Mouse (Mus musculus) limb, embryonic 10.5 days (tissue): ENCODE data around the gene Tmpo. TPM values are rescaled to one million over a fixed set of nuclear protein-coding genes. Genes with fewer than 3 reads are reported as not detected.

Experiments
- DNase-seq: peaks from one replicate; pipeline ENCODE4 v3.0.0-alpha.2; 2017; ENCODE audit warnings: low spot score
- H3K27ac ChIP-seq: fragments of 300-500 bp; sonication (generic); 2 replicates; pipeline ENCODE4 v1.5.1; 2016; ENCODE audit warnings: mild to moderate bottlenecking
- H3K27me3 ChIP-seq: fragments of 300-500 bp; sonication (generic); 2 replicates; pipeline ENCODE4 v1.6.1; 2016; ENCODE audit warnings: low read depth, mild to moderate bottlenecking; ENCODE audit not compliant: poor library complexity, severe bottlenecking
- H3K36me3 ChIP-seq: fragments of 300-500 bp; sonication (generic); 2 replicates; pipeline ENCODE4 v1.6.1; 2016; ENCODE audit warnings: mild to moderate bottlenecking, moderate library complexity
- H3K4me1 ChIP-seq: fragments of 300-500 bp; sonication (generic); 2 replicates; pipeline ENCODE4 v1.6.1; 2016
- H3K4me3 ChIP-seq: fragments of 300-500 bp; sonication (generic); 2 replicates; pipeline ENCODE4 v1.5.1; 2016; ENCODE audit warnings: mild to moderate bottlenecking, moderate library complexity
- H3K9me3 ChIP-seq: fragments of 300-500 bp; sonication (generic); replicated peaks from 2 replicates; pipeline ENCODE4 v1.6.1; 2016; ENCODE audit warnings: mild to moderate bottlenecking
- WGBS: fragments of 180-500 bp; shearing (Covaris S2); methylation state at CpG from one replicate; pipeline ENCODE4 v1.1.7; 2016; 5-methylcytosine and 5-hydroxymethylcytosine counted together
- polyA plus RNA-seq: library from polyadenylated mRNA; unstranded; fragments of >200 nt; fragmentation: Nextera tagmentation; extraction: Ambion mirVana; gene quantifications from 2 replicates; pipeline ENCODE4 v1.2.1, GENCODE M21; 2016

Tmpo gene
- polyA plus RNA-seq, 1 experiment from 2014 or later, result 300 TPM

DNA sequence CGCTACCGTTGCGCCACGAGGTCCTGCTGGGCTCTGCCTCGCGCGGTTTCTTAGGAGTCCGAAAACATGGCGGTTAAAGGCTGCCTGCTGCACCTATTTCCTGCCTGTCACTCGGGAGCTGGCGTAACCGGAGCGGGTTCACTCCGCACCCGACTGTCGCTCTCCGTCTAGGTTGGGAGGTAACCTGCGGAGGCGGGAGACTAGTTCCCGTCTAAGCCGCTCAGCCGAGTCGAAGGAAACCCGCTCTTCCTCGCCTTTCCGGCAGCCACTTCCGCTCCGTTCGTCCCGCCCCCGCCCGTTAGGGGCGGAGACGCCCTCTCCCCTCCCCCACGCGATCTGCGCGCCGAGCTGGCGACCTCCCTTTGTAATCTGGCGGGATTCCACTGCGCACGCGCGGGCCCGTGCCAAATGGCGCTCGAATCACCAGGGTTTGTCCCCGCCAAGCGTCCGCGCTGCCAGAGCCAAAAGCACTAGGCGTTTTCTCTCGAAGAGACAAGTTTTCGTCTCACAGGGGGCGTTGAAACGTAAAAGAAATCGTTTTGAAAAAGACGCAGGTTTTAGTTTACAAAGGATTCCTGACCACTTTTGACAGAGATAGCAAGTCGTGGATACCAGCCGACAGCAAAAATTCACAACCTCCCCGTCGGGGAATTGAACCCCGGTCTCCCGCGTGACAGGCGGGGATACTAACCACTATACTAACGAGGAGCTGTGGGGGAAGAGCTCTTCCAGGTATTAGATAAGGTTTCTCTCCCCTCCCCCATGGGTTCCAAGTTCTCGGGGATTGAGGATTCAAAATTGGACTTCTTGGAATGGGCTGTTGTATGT is 560 bp upstream of the Tmpo start:
- Histone ChIP-seq H3K9me3 (no peaks in the 10 kb centered on the region), H3K27me3 (no peaks in the 10 kb centered on the region), H3K36me3 (no peaks in the 10 kb centered on the region), H3K4me1 (peaks cover 29% of the 10 kb centered on the region), H3K4me3 (peak overlapping the region; percentile 55), H3K27ac (peak overlapping the region; percentile 95)
- under 1% methylated on average over 69 of the region's 69 CpGs for WGBS
- DNase-seq, result peak; percentile 100

DNA sequence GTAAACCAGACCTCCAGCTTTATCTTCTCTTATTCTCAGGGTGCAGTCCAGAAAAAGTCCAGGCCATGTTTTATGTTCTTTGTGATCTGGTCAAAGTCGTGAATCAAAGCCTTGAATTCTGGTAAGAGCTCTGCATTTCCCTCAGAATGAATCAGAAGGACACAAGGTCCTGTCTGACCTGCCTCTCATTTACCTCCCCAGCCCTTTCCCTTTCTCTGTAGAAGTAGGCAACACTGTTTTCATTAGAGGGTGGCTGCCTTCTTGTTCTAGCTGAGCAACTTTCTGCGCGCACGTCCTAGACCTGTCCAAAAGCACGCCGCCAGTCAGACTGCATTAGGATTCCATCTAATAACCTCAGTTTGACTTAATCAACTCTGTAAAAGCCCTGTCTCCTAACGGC is 814 bp downstream of the Tmpo start:
- Histone ChIP-seq H3K4me3 (peak overlapping the region; percentile 55), H3K36me3 (no peaks in the 10 kb centered on the region), H3K4me1 (peaks cover 29% of the 10 kb centered on the region), H3K27me3 (no peaks in the 10 kb centered on the region), H3K27ac (peak overlapping the region; percentile 95), H3K9me3 (no peaks in the 10 kb centered on the region)
- DNase-seq, result peak; percentile 59
- 50% methylated on average over 7 of the region's 7 CpGs for WGBS

DNA sequence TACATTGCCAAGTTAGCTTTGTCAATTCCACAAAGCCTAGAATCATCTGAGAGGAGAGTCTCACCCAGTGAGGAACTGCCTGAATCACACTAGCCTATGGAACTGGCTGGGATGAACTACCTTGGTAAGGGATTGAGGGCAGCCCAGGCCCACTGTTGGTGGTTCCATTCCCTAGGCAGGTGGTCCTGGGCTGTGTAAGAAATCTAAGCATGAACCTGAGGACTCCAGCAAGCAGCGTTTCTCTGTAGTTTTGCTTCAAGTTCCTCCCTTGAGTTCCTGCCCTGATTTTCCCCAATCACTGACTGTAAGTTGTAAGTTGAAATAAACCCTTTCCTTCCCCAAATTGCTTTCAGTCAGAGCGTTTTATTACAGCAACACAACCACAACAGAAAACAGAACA is 1.3 kb downstream of the Tmpo start:
- 86% methylated on average over 2 of the region's 2 CpGs for WGBS
- Histone ChIP-seq H3K27me3 (no peaks in the 10 kb centered on the region), H3K4me1 (peaks cover 29% of the 10 kb centered on the region), H3K36me3 (no peaks in the 10 kb centered on the region), H3K4me3 (peak overlapping the region; percentile 55), H3K27ac (peak overlapping the region; percentile 95), H3K9me3 (no peaks in the 10 kb centered on the region)
- DNase-seq, result no peak

DNA sequence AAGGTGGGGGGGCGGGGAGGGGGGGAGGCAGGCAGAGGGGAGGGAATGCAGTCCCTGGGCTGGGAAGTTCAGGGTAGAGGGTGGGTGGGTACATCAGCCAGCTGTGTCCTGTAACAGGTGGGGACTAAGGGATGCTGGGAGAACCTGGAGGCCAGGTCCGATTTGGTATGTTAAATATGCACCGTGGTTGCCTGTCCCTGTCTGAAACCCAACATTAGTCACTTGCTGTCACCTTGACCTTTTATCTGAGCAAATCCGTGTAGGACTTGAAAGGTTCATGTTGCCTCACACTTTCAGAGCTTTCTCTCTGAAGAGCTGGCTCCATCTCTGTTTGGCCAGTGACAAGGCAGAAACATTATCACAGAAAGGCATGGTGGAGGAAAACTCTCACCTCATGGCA is 3.9 kb downstream of the Tmpo start:
- Histone ChIP-seq H3K27ac (no peak overlapping the region), H3K4me1 (peaks cover 16% of the 10 kb centered on the region), H3K27me3 (no peaks in the 10 kb centered on the region), H3K4me3 (no peak overlapping the region), H3K36me3 (no peaks in the 10 kb centered on the region), H3K9me3 (no peaks in the 10 kb centered on the region)
- 55% methylated on average over 3 of the region's 4 CpGs for WGBS
- no peak for DNase-seq

DNA sequence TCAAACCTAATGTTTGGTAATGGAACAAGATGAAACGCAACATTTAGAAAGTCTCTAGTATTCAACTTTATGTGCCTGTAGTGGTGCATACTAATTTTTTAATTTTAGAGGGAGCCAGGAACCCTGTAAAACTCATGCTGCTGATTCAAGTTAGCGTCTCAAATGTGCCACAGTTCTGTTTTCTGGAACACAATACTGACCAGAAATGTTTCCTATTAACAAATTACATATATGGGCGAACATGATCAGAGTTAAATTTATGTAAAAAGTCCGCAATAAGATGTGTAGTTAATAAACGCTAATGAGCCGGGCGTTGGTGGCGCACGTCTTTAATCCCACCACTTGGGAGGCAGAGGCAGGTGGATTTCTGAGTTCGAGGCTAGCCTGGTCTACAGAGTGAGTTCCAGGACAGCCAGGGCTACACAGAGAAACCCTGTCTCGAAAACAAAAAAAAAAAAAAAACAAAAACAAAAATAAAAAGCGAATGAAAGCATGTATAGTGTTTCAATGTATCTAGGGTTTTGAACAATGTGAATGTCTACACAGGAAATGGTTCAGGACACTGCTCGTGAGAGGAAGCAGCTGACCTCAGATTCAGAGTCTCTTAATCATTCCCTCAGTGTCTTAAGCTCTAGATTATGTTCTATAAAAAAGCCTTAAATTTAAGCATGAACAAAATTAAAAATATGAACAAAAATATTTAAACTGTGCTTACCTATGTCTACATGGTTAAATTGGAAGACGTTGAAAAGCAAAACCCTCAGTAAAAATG is 8.6 kb downstream of the Tmpo start:
- Histone ChIP-seq H3K36me3 (peaks cover 17% of the 10 kb centered on the region), H3K4me1 (peaks cover 27% of the 10 kb centered on the region), H3K27ac (peak overlapping the region; percentile 100), H3K27me3 (no peaks in the 10 kb centered on the region), H3K9me3 (no peaks in the 10 kb centered on the region), H3K4me3 (peak overlapping the region; percentile 98)
- DNase-seq, result no peak
- 91% methylated on average over 14 of the region's 14 CpGs for WGBS

DNA sequence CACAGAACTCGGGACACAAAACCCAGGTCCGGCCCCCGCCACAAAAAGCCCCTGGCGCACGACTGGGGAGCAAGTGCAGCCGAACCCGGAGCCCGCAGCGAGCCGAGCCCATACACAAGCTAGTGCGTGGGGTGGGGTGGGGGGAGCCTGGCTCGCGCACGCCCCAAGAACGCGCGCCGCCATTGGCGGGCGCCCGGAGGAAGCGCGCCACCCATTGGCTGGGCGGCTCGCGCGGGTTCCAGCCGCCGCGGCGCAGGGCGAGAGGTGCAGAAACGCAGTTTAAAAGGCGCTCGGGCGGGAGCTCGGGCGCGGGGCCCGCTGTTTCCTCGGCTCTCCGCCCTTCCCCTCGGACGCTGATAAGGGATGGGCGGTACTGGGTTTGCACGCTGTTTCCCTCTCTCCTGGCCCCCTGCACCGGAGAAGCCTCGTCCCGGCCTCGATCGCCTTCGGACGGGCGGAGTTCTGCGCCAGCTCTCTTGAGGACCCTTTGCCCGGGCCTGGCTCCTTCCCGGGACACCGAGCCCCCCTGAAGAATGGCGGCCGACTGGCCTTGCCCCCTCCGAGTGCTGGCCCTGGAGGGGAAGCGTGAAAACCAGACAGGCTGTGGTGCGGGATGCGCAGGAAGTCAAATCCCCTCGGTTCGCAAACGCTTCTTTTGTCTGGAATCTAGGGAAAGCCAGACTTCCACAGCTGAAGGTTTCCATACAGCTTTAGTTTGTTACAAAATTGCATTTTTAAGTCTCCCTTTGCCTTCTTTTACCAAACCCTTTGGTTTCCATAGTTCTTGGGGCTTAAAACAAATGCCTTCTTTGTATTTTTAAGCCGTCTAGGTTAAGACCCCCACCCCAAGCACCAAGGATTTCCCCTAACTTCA is 9.4 kb downstream of the Tmpo start:
- under 1% methylated on average over 68 of the region's 68 CpGs for WGBS

DNA sequence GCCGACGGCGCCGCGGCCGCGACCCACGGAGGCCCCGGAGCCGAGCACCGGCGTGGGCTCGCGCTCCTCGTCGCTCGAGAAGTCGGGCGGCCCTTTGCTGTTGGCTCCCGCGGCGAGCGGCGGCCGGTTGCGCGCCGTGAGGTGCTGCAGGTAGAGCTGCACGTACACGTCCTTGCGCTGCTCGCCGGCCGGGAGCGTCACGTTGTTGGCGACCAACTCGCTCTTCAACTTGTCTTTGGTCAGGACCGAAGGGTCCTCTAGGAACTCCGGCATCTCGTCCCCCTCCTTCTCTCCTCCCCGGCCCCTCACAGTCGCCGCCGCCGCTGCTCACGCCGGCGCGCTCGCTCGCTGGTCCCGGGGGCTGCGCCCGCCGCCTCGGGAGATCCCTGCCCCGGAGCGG is 10.1 kb downstream of the Tmpo start:
- WGBS, result under 1% methylated on average over 59 of the region's 59 CpGs

More for the DNA sequence above, 9.4 kb downstream of the Tmpo start:
- peak; percentile 96 for DNase-seq
- H3K27ac ChIP-seq, result peak overlapping the region; percentile 100
- no peaks in the 10 kb centered on the region for H3K9me3 ChIP-seq
- peaks cover 22% of the 10 kb centered on the region for H3K36me3 ChIP-seq
- peak overlapping the region; percentile 98 for H3K4me3 ChIP-seq
- H3K27me3 ChIP-seq, result no peaks in the 10 kb centered on the region
- peaks cover 28% of the 10 kb centered on the region for H3K4me1 ChIP-seq

DNA sequence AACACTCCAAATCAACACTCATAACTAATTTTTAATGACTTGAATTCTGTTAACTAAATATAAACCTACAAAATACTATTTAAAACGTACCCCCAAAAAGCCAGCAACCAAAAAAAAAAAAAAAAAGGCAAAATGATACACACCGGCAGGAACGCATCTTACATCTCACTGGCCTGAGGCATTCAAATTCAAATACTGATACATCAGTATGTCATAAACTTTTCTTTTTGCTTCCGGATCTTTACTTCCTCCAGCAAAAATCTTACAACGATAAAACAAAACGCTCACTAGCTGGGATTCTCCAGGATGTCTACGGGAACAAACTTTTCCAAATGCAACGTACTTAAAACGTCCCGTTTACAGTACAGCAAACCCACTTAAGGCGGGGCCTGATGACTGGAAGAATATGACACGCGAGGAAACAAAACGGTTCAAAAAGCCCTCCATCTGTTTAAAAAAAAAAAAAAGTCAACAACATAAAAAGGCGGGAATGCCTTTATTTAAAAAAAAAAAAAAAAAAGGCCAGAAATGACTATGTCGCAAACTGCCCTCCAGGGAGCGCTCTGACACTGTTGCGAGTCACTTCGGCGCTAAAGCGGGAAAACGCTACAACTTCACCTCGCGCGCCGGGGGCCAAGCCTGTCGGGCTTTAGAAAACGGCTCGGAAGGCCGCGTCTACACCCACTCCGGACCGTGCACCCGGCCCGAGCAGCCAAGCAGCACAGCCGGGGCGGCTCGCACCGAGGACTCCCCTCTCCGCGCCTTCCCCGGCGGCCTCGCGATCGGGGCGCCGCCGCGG is 10.8 kb downstream of the Tmpo start:
- DNase-seq, result peak; percentile 90
- peak overlapping the region; percentile 100 for H3K27ac ChIP-seq
- under 1% methylated on average over 50 of the region's 50 CpGs for WGBS
- H3K4me1 ChIP-seq, result peaks cover 28% of the 10 kb centered on the region
- H3K36me3 ChIP-seq, result peaks cover 33% of the 10 kb centered on the region
- no peaks in the 10 kb centered on the region for H3K27me3 ChIP-seq
- H3K4me3 ChIP-seq, result peak overlapping the region; percentile 98
- no peaks in the 10 kb centered on the region for H3K9me3 ChIP-seq

More for the DNA sequence above, 10.1 kb downstream of the Tmpo start:
- Histone ChIP-seq H3K27me3 (no peaks in the 10 kb centered on the region), H3K9me3 (no peaks in the 10 kb centered on the region), H3K27ac (peak overlapping the region; percentile 100), H3K36me3 (peaks cover 26% of the 10 kb centered on the region), H3K4me3 (peak overlapping the region; percentile 98), H3K4me1 (peaks cover 28% of the 10 kb centered on the region)
- DNase-seq, result no peak

DNA sequence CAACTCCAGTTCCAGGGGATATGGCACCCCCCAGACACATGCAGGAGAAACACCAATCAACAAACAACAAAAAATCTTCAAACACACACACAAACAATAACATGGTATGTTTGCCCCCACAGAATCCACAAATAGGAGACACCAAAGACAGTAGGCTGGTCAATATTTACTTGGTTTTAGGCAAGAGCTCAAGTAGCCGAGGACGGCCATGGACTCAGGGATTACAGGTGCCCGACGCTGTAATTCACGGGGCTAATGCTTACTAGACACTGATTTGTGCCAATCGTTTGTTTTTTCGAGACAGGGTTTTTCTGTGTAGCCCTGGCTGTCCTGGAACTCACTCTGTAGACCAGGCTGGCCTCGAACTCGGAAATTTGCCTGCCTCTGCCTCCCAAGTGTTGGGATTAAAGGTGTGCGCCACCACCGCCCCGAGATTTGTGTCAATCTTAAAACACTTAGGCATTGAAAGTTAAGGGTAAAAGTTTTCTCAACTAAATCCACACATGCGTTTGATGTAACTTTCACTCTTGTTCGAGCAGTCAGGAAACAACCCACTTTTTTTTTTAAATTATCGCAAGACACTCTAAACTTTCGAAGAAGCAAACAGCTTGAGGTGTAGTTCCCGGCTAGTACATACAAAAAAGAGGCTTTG is 11.6 kb downstream of the Tmpo start:
- Histone ChIP-seq H3K27me3 (no peaks in the 10 kb centered on the region), H3K4me3 (peak overlapping the region; percentile 98), H3K36me3 (peaks cover 42% of the 10 kb centered on the region), H3K9me3 (no peaks in the 10 kb centered on the region), H3K27ac (peak overlapping the region; percentile 100), H3K4me1 (peaks cover 28% of the 10 kb centered on the region)
- DNase-seq, result no peak
- WGBS, result 52% methylated on average over 17 of the region's 17 CpGs

DNA sequence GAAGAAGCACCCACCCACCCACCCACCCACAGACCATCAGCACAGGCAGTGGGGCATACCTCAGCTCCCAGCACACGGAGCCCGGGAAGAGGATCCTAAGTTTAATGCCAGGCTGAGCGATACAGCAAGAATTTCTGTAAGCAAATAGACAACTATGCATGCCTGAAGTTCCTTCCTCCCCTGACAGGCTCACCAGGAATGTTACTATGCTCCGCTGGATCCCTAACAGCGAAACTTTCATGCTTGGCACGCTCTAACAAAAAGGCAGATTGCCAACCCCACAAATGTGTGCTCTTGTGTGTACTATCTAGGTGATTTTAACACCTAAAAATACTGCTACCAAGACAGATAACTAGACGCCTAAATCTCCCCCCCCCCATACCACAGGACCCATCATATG is 13.8 kb downstream of the Tmpo start:
- WGBS, result 87% methylated on average over 7 of the region's 7 CpGs
- Histone ChIP-seq H3K4me1 (peaks cover 28% of the 10 kb centered on the region), H3K27me3 (no peaks in the 10 kb centered on the region), H3K27ac (no peak overlapping the region), H3K9me3 (no peaks in the 10 kb centered on the region), H3K4me3 (peak overlapping the region; percentile 21; the same call in 1 of the 2 replicates), H3K36me3 (peaks cover 63% of the 10 kb centered on the region)
- no peak for DNase-seq

DNA sequence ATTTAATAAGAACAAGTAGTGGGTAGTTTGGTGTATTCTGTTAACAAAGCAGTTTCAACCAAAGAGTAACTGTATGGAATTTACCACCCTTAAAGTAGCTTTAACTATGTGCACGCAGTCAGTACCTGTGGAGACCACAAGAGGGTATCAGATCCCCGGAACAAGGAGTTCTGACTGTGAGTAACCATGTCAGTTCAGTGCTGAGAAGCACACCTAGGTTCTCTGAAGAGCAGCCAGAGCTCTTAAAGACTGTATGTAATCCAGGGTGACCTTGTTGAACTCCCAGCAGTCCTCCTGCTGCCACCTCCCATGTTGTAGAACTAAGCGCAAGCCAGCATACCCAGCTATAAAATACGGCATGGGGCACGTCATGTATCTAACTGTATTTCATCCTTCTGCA is 14.2 kb downstream of the Tmpo start:
- H3K27ac ChIP-seq, result no peak overlapping the region
- no peak for DNase-seq
- 0 out of 2 replicates have a peak overlapping the region, but pooled peaks have one; percentile 21 for H3K4me3 ChIP-seq
- H3K36me3 ChIP-seq, result peaks cover 68% of the 10 kb centered on the region
- H3K27me3 ChIP-seq, result no peaks in the 10 kb centered on the region
- H3K9me3 ChIP-seq, result no peaks in the 10 kb centered on the region
- H3K4me1 ChIP-seq, result peaks cover 25% of the 10 kb centered on the region
- WGBS, result 69% methylated on average over 5 of the region's 5 CpGs
